Mouse (Mus musculus): Measurements from ENCODE around the gene Mtln. TPM values are rescaled to one million over a fixed set of nuclear protein-coding genes. Genes with fewer than 3 reads are reported as not detected.

Gene Mtln
- polyA plus RNA-seq, 1 experiment from 2014 or later: 30.3 TPM

GRCm38 (mm10) chr2:127742637-127743036 lies 49.7 kb downstream of the Mtln start:
- 90% methylated on average over 3 of the region's 3 CpGs for WGBS
- H3K36me3 ChIP-seq: peaks cover 43% of the 10 kb centered on the region
- H3K27ac ChIP-seq (replicated peaks): no peak overlapping the region
- no peaks in the 10 kb centered on the region for H3K4me1 ChIP-seq
- no peak for DNase-seq (ENCODE audit: low spot score)
- H3K9me3 ChIP-seq (replicated peaks): no peaks in the 10 kb centered on the region
- no peaks in the 10 kb centered on the region for H3K27me3 ChIP-seq (ENCODE audit: low read depth, poor library complexity, severe bottlenecking)
- H3K4me3 ChIP-seq: no peak overlapping the region

Other genes with a start within 250 kb of the Mtln start
- 7.6 and 9.6 TPM in 2 replicates for gene Zfp661, start 205.4 kb downstream of the Mtln start, polyA plus RNA-seq (2016; fragmentation: Nextera tagmentation; extraction: Ambion mirVana)
- 169 and 178 TPM in 2 replicates for gene Mrps5, start 205.3 kb downstream of the Mtln start, polyA plus RNA-seq (2016; fragmentation: Nextera tagmentation; extraction: Ambion mirVana)
- gene Mal, start 135.8 kb downstream of the Mtln start, polyA plus RNA-seq (2016; fragmentation: Nextera tagmentation; extraction: Ambion mirVana): 0.62 and 1.0 TPM in 2 replicates
- 0.56 and 0.93 TPM in 2 replicates for gene Mall, start 62.6 kb downstream of the Mtln start, polyA plus RNA-seq (2016; fragmentation: Nextera tagmentation; extraction: Ambion mirVana)
- 42.2 and 45.1 TPM in 2 replicates for gene Nphp1, start 3.6 kb downstream of the Mtln start, polyA plus RNA-seq (2016; fragmentation: Nextera tagmentation; extraction: Ambion mirVana)
- gene Bub1, start 39.4 kb upstream of the Mtln start, polyA plus RNA-seq (2016; fragmentation: Nextera tagmentation; extraction: Ambion mirVana): 100 and 109 TPM in 2 replicates
- gene Acoxl, start 46.4 kb upstream of the Mtln start, polyA plus RNA-seq (2016; fragmentation: Nextera tagmentation; extraction: Ambion mirVana): 0.05 and 0.07 TPM in 2 replicates